Mouse (Mus musculus) hindbrain, embryonic 11.5 days (tissue): ENCODE results near the gene Tedc1. TPM values are rescaled to one million over a fixed set of nuclear protein-coding genes. Genes with fewer than 3 reads are reported as not detected.

Experiments
- ATAC-seq: fragments of 200-750 bp; cut with Nextera tagmentation; 2 replicates; pipeline ENCODE4 v1.8.0; 2017; ENCODE audit warnings: mild to moderate bottlenecking, moderate TSS enrichment, moderate library complexity; ENCODE audit not compliant: low FRiP score
- DNase-seq: peaks from one replicate; pipeline ENCODE4 v3.0.0-alpha.2; 2015; ENCODE audit warnings: low spot score
- H3K27ac ChIP-seq: fragments of 300-500 bp; sonication (generic); 2 replicates; pipeline ENCODE4 v1.5.1; 2014; ENCODE audit warnings: mild to moderate bottlenecking, low read depth, low read length
- H3K27me3 ChIP-seq: fragments of 300-500 bp; sonication (generic); 2 replicates; pipeline ENCODE4 v1.6.1; 2014; ENCODE audit warnings: mild to moderate bottlenecking, low read length, moderate library complexity, mixed read lengths; ENCODE audit not compliant: control insufficient read depth, insufficient read depth
- H3K36me3 ChIP-seq: fragments of 300-500 bp; sonication (generic); 2 replicates; pipeline ENCODE4 v1.6.1; 2014; ENCODE audit warnings: mild to moderate bottlenecking, low read length, moderate library complexity, mixed read lengths; ENCODE audit not compliant: control insufficient read depth, insufficient read depth
- H3K4me1 ChIP-seq: fragments of 300-500 bp; sonication (generic); replicated peaks from 2 replicates; pipeline ENCODE4 v1.6.1; 2014; ENCODE audit warnings: low read length, mixed read lengths; ENCODE audit not compliant: control insufficient read depth, insufficient read depth
- H3K4me2 ChIP-seq: fragments of 300-500 bp; sonication (generic); replicated peaks from 2 replicates; pipeline ENCODE4 v1.6.1; 2014; ENCODE audit warnings: mild to moderate bottlenecking, low read depth, low read length
- H3K4me3 ChIP-seq: fragments of 300-500 bp; sonication (generic); 2 replicates; pipeline ENCODE4 v1.5.1; 2014; ENCODE audit warnings: low read depth, low read length
- H3K9ac ChIP-seq: fragments of 300-500 bp; sonication (generic); 2 replicates; pipeline ENCODE4 v1.6.1; 2014; ENCODE audit warnings: low read depth, low read length
- H3K9me3 ChIP-seq: fragments of 300-500 bp; sonication (generic); 2 replicates; pipeline ENCODE4 v1.6.1; 2016; ENCODE audit warnings: low read length; ENCODE audit not compliant: control insufficient read depth
- WGBS: fragments of 180-500 bp; shearing (Covaris S2); extraction: QIAGEN DNeasy Blood & Tissue Kit; methylation state at CpG from one replicate; pipeline ENCODE4 v1.1.7; 2014; 5-methylcytosine and 5-hydroxymethylcytosine counted together
- polyA plus RNA-seq: library from polyadenylated mRNA; unstranded; fragments of >200 nt; fragmentation: Nextera tagmentation; extraction: Ambion mirVana; gene quantifications from 2 replicates; pipeline ENCODE4 v1.2.1, GENCODE M21; 2014

Gene Tedc1
- polyA plus RNA-seq, 1 experiment from 2014 or later = 28.8 TPM

DNA sequence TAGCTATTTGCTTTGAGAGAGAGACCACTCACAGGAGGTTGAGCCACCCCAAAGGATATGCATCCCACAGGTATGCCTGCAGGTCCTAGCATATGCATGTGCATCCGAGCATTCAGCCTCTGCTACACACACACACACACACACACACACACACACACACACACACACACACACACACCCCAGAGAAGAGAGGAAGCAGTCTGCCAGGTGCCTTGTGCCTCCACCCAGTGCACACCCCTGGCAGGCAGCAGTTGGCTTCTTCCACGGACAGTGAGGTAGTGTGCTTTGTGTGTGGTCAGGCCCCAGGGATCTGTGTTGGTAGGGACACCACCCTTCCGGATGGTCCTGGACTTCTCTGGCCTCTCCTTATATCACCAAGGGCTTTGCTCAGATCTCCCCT lies 6.3 kb upstream of the Tedc1 start:
- Histone ChIP-seq H3K4me3 (no peak overlapping the region), H3K9me3 (no peaks in the 10 kb centered on the region), H3K4me2 (no peak overlapping the region), H3K36me3 (no peaks in the 10 kb centered on the region; the same call in 1 of the 2 replicates), H3K27me3 (peaks cover 12% of the 10 kb centered on the region; the same call in 1 of the 2 replicates), H3K4me1 (0 out of 2 replicates have a peak, but pooled peaks cover 4% of the 10 kb centered on the region), H3K27ac (no peak overlapping the region), H3K9ac (no peak overlapping the region)
- WGBS = 89% methylated on average over 3 of the region's 3 CpGs
- DNase-seq (no peak), ATAC-seq (no peak)

- Histone ChIP-seq H3K27me3 (peaks cover 12% of the 10 kb centered on the region; the same call in 1 of the 2 replicates), H3K36me3 (no peaks in the 10 kb centered on the region; the same call in 1 of the 2 replicates), H3K4me1 (0 out of 2 replicates have a peak, but pooled peaks cover 4% of the 10 kb centered on the region), H3K4me3 (no peak overlapping the region), H3K4me2 (no peak overlapping the region), H3K27ac (no peak overlapping the region), H3K9ac (no peak overlapping the region), H3K9me3 (no peaks in the 10 kb centered on the region)
- ATAC-seq (no peak), DNase-seq (no peak)
- WGBS = 89% methylated on average over 4 of the region's 4 CpGs
These were observed 5.6 kb upstream of the Tedc1 start for GRCm38 (mm10) chr12:113150591-113150990.

DNA sequence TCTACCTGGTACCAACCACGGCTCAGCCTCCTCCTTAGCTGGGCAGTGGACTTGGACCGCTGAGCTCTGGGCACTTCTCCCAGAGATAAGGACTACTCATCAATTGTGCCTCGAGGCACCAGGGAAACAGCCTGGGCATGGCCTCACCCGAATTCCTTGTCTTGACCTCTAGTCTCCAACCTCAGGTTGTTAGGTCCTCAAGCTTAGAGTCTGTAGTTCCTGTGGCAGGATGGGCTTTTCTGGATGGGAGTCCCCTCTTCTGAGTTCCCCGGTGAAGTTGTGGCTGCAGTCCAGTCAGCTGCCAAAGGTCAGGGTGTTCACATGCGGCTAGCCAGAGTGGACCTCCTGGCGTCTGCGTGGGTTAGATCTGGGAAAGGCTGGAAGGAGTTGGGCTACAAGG lies 5.2 kb upstream of the Tedc1 start:
- 0 out of 2 replicates have a peak, but pooled peaks cover 4% of the 10 kb centered on the region for H3K4me1 ChIP-seq
- no peak overlapping the region for H3K4me3 ChIP-seq
- no peaks in the 10 kb centered on the region for H3K36me3 ChIP-seq
- ATAC-seq = no peak
- peak overlapping the region; percentile 73; the same call in 1 of the 2 replicates for H3K4me2 ChIP-seq
- no peak overlapping the region for H3K9ac ChIP-seq
- DNase-seq = no peak
- WGBS = 79% methylated on average over 8 of the region's 8 CpGs
- no peaks in the 10 kb centered on the region for H3K9me3 ChIP-seq
- no peak overlapping the region for H3K27ac ChIP-seq
- H3K27me3 ChIP-seq = peaks cover 12% of the 10 kb centered on the region; the same call in 1 of the 2 replicates

GRCm38 (mm10) chr12:113151661-113152271 lies 4.5 kb upstream of the Tedc1 start:
- H3K36me3 ChIP-seq = no peaks in the 10 kb centered on the region
- peaks cover 12% of the 10 kb centered on the region; the same call in 1 of the 2 replicates for H3K27me3 ChIP-seq
- H3K9ac ChIP-seq = peak overlapping the region; percentile 45; the same call in 1 of the 2 replicates
- H3K27ac ChIP-seq = no peak overlapping the region
- H3K4me2 ChIP-seq = peak overlapping the region; percentile 73
- ATAC-seq = no peak
- peak overlapping the region; percentile 32 for H3K4me3 ChIP-seq
- under 1% methylated on average over 35 of the region's 36 CpGs for WGBS
- H3K4me1 ChIP-seq = 0 out of 2 replicates have a peak, but pooled peaks cover 5% of the 10 kb centered on the region
- no peaks in the 10 kb centered on the region for H3K9me3 ChIP-seq
- peak; percentile 58 for DNase-seq

- 24% methylated on average over 19 of the region's 19 CpGs for WGBS
- ATAC-seq (no peak), DNase-seq (no peak)
- Histone ChIP-seq H3K4me2 (peak overlapping the region; percentile 73), H3K36me3 (no peaks in the 10 kb centered on the region), H3K9me3 (no peaks in the 10 kb centered on the region), H3K4me1 (peaks cover 10% of the 10 kb centered on the region; the same call in 1 of the 2 replicates), H3K9ac (peak overlapping the region; percentile 45; the same call in 1 of the 2 replicates), H3K4me3 (peak overlapping the region; percentile 32), H3K27ac (no peak overlapping the region), H3K27me3 (peaks cover 12% of the 10 kb centered on the region; the same call in 1 of the 2 replicates)
These were observed 4.0 kb upstream of the Tedc1 start for GRCm38 (mm10) chr12:113152272-113152661.

GRCm38 (mm10) chr12:113152991-113153525 lies 3.2 kb upstream of the Tedc1 start:
- Histone ChIP-seq H3K9me3 (no peaks in the 10 kb centered on the region), H3K4me2 (no peak overlapping the region), H3K4me1 (peaks cover 9% of the 10 kb centered on the region; the same call in 1 of the 2 replicates), H3K9ac (no peak overlapping the region), H3K27me3 (peaks cover 12% of the 10 kb centered on the region; the same call in 1 of the 2 replicates), H3K4me3 (no peak overlapping the region), H3K36me3 (no peaks in the 10 kb centered on the region), H3K27ac (no peak overlapping the region)
- WGBS = 80% methylated on average over 6 of the region's 6 CpGs
- DNase-seq (no peak), ATAC-seq (no peak)

- Histone ChIP-seq H3K4me1 (peaks cover 9% of the 10 kb centered on the region; the same call in 1 of the 2 replicates), H3K9me3 (no peaks in the 10 kb centered on the region), H3K4me3 (no peak overlapping the region), H3K9ac (no peak overlapping the region), H3K36me3 (no peaks in the 10 kb centered on the region), H3K27ac (no peak overlapping the region), H3K4me2 (no peak overlapping the region), H3K27me3 (peaks cover 12% of the 10 kb centered on the region; the same call in 1 of the 2 replicates)
- ATAC-seq (no peak), DNase-seq (no peak)
- 94% methylated on average over 7 of the region's 7 CpGs for WGBS
These were observed 2.2 kb upstream of the Tedc1 start for GRCm38 (mm10) chr12:113153971-113154370.

- Histone ChIP-seq H3K36me3 (no peaks in the 10 kb centered on the region), H3K4me2 (peak overlapping the region; percentile 71), H3K27me3 (peaks cover 12% of the 10 kb centered on the region; the same call in 1 of the 2 replicates), H3K9ac (no peak overlapping the region), H3K4me1 (peaks cover 9% of the 10 kb centered on the region; the same call in 1 of the 2 replicates), H3K27ac (no peak overlapping the region), H3K4me3 (no peak overlapping the region), H3K9me3 (no peaks in the 10 kb centered on the region)
- ATAC-seq (no peak), DNase-seq (no peak)
- WGBS = 77% methylated on average over 6 of the region's 6 CpGs
These were observed 1.5 kb upstream of the Tedc1 start for GRCm38 (mm10) chr12:113154747-113155075.
